Mouse (Mus musculus) myocyte (in vitro differentiated cells): ENCODE results near the gene Cmas. TPM values are rescaled to one million over a fixed set of nuclear protein-coding genes. Genes with fewer than 3 reads are reported as not detected.
A peak's percentile ranks its signal among the peaks of the same experiment; 100 is the strongest.

Experiments
- H3K27me3 ChIP-seq: one replicate; pipeline ENCODE4 v1.6.1; 2011; ENCODE audit not compliant: control insufficient read depth, insufficient read depth, insufficient read length
- H3K36me3 ChIP-seq: one replicate; pipeline ENCODE4 v1.6.1; 2011; ENCODE audit not compliant: control insufficient read depth, insufficient read depth
- H3K4me2 ChIP-seq: one replicate; pipeline ENCODE4 v1.6.1; 2011; ENCODE audit warnings: low read depth, control low read depth
- H3K4me3 ChIP-seq: one replicate; pipeline ENCODE4 v1.5.1; 2011; ENCODE audit warnings: mild to moderate bottlenecking, control low read depth, moderate library complexity
- H3K79me2 ChIP-seq: one replicate; pipeline ENCODE4 v1.6.1; 2011; ENCODE audit not compliant: control insufficient read depth, insufficient read depth
- H3ac ChIP-seq: one replicate; pipeline ENCODE4 v1.6.1; 2011; ENCODE audit not compliant: control insufficient read depth, insufficient read length
- CEBPB ChIP-seq: IDR thresholded peaks from 2 replicates; pipeline ENCODE4 v1.6.1; 2011; ENCODE audit warnings: mild to moderate bottlenecking, moderate library complexity; ENCODE audit not compliant: poor library complexity, insufficient read depth, severe bottlenecking
- E2F4 ChIP-seq: IDR thresholded peaks from one replicate; pipeline ENCODE4 v1.6.1; 2011; ENCODE audit warnings: mild to moderate bottlenecking, control low read depth, moderate library complexity; ENCODE audit not compliant: insufficient read depth
- MAX ChIP-seq: IDR thresholded peaks from one replicate; pipeline ENCODE4 v1.6.1; 2011; ENCODE audit warnings: low read depth, mild to moderate bottlenecking, control low read depth
- MYOD1 ChIP-seq, 3 experiments: IDR thresholded peaks; one replicate each; pipeline ENCODE4 v1.6.1; 2011; ENCODE audit warnings: control low read depth in 2 of 3, low read depth in 2 of 3, mild to moderate bottlenecking in 2 of 3, moderate library complexity in 1 of 3; ENCODE audit not compliant: insufficient read length in 2 of 3, control insufficient read depth in 1 of 3
- MYOG ChIP-seq, 3 experiments: IDR thresholded peaks; one replicate each; pipeline ENCODE4 v1.6.1; 2011; ENCODE audit warnings: control low read depth in 2 of 3, low read depth in 2 of 3, mild to moderate bottlenecking in 2 of 3; ENCODE audit not compliant: insufficient read length in 2 of 3, control insufficient read depth in 1 of 3, insufficient read depth in 1 of 3
- POLR2A ChIP-seq: IDR thresholded peaks from one replicate; pipeline ENCODE4 v1.6.1; 2011; ENCODE audit warnings: low read depth, mild to moderate bottlenecking, control low read depth, moderate library complexity; ENCODE audit not compliant: insufficient read length
- POLR2AphosphoS2 ChIP-seq: IDR thresholded peaks from one replicate; pipeline ENCODE4 v1.6.1; 2011; ENCODE audit warnings: low read depth, control low read depth; ENCODE audit not compliant: insufficient read length
- REST ChIP-seq: IDR thresholded peaks from one replicate; pipeline ENCODE4 v1.6.1; 2011; ENCODE audit warnings: mild to moderate bottlenecking, control low read depth, moderate library complexity; ENCODE audit not compliant: insufficient read depth, insufficient read length
- SRF ChIP-seq: IDR thresholded peaks from one replicate; pipeline ENCODE4 v1.6.1; 2011; ENCODE audit warnings: low read depth; ENCODE audit not compliant: control insufficient read depth, insufficient read length
- TCF12 ChIP-seq: IDR thresholded peaks from one replicate; pipeline ENCODE4 v1.6.1; 2011; ENCODE audit warnings: mild to moderate bottlenecking, control low read depth; ENCODE audit not compliant: poor library complexity, insufficient read depth, severe bottlenecking
- TCF3 ChIP-seq: IDR thresholded peaks from one replicate; pipeline ENCODE4 v1.6.1; 2011; ENCODE audit warnings: low read depth, control low read depth; ENCODE audit not compliant: insufficient read length
- USF1 ChIP-seq: IDR thresholded peaks from one replicate; pipeline ENCODE4 v1.6.1; 2011; ENCODE audit warnings: low read depth, mild to moderate bottlenecking, control low read depth, moderate library complexity
- polyA plus RNA-seq: library from polyadenylated mRNA; unstranded; fragments of >200 nt; fragmentation: generic; extraction: Trizol; gene quantifications from one replicate; pipeline ENCODE4 v1.2.1, GENCODE M21; 2012; ENCODE audit warnings: missing spikeins

Gene Cmas
- polyA plus RNA-seq, 1 experiment, result 27.8 TPM

DNA sequence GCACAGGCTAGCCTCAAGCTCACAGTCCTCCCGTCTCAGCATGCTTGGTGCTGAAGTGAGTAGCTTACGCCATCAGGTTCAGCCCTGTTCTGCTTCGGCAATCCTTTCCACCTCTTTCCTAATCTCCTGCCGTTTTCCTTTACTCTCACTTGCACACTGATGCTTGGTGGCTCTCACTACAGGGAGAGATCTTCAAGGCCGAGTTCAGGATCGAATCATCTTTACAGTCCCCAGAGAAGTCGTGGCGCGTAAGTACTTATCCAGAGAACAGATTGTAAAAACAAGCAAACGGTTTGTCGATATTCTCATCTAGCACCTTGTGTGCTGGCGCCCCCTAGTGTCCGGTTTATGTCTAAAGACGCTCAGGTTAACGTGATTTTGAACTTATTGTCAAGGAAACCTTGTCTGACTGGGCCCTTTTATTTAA, 58.0 kb downstream of the Cmas start:
- Histone ChIP-seq H3K4me2 (peak overlapping the region; percentile 88), H3K4me3 (no peak overlapping the region), H3ac (no peak overlapping the region), H3K27me3 (no peaks in the 10 kb centered on the region), H3K79me2 (no peaks in the 10 kb centered on the region), H3K36me3 (no peaks in the 10 kb centered on the region)
- TF ChIP-seq USF1 (no peak), MYOG (IDR thresholded peaks at IDR 0.05; ENCODE audit: control insufficient read depth in 1 of 3, insufficient read depth in 1 of 3, insufficient read length in 2 of 3, low read depth in 2 of 3) (no peak), POLR2AphosphoS2 (no peak), POLR2A (no peak), MAX (no peak), REST (no peak)

DNA sequence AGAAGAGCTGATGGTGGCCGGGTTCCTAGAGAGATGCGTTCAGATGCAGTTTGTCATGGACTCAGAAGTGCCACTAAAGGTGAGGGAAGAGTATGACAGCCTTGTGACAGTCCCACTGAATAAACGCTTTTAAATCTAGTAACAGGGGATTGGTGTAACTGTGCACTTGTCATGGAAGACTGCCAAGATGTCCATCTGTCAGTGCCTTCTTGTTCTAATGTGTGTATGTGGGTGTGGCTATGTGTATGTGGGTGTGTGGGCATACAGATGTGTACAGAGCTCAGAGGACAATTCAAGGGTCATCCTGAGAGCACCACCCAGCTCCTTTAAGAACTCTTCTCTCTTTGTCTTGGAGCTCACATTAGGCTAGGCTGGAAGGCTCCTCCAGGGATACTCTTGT, 59.0 kb downstream of the Cmas start:
- Histone ChIP-seq H3K27me3 (no peaks in the 10 kb centered on the region), H3K36me3 (no peaks in the 10 kb centered on the region), H3ac (no peak overlapping the region), H3K79me2 (no peaks in the 10 kb centered on the region), H3K4me3 (no peak overlapping the region), H3K4me2 (no peak overlapping the region)
- TF ChIP-seq POLR2A (no peak), CEBPB (no peak), REST (no peak), USF1 (no peak), MYOD1 (IDR thresholded peaks at IDR 0.05; ENCODE audit: control insufficient read depth in 1 of 3, insufficient read length in 2 of 3, low read depth in 2 of 3) (no peak), TCF3 (no peak), MAX (no peak), POLR2AphosphoS2 (no peak), SRF (no peak), E2F4 (no peak), TCF12 (no peak), MYOG (IDR thresholded peaks at IDR 0.05; ENCODE audit: control insufficient read depth in 1 of 3, insufficient read depth in 1 of 3, insufficient read length in 2 of 3, low read depth in 2 of 3) (no peak)

DNA sequence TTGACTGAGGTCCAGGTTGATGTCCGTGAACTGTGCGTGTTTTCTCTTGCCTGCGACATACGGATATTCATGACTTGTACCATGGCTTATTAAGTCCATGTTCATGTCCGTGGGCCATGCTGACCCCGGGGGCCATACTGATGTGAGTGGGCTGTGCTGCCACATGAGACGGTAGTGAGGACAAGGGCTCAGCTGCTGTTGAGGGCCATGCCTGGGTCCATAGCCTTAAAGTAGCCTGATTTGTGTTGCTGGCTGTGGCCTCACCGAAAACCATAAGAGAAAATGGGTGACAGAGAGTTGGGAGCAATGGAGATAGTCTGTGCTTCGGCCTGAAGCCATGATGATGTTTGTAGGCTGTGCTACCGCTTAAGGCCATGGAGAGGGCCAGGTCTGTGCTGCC, 61.8 kb downstream of the Cmas start:
- Histone ChIP-seq H3K27me3 (no peaks in the 10 kb centered on the region), H3ac (no peak overlapping the region), H3K4me2 (no peak overlapping the region), H3K4me3 (no peak overlapping the region), H3K36me3 (no peaks in the 10 kb centered on the region), H3K79me2 (no peaks in the 10 kb centered on the region)
- no peak for TF ChIP-seq POLR2AphosphoS2
- no peak for TF ChIP-seq POLR2A
- TF ChIP-seq SRF, result no peak
- TF ChIP-seq REST, result no peak
- TF ChIP-seq E2F4, result no peak
- TF ChIP-seq TCF3, result no peak
- TF ChIP-seq MYOG (IDR thresholded peaks at IDR 0.05; ENCODE audit: control insufficient read depth in 1 of 3, insufficient read depth in 1 of 3, insufficient read length in 2 of 3, low read depth in 2 of 3), result no peak
- no peak for TF ChIP-seq MAX
- TF ChIP-seq TCF12, result no peak

- Histone ChIP-seq H3K36me3 (no peaks in the 10 kb centered on the region), H3K79me2 (no peaks in the 10 kb centered on the region), H3ac (no peak overlapping the region), H3K4me3 (no peak overlapping the region), H3K27me3 (no peaks in the 10 kb centered on the region), H3K4me2 (no peak overlapping the region)
- TF ChIP-seq MYOG (IDR thresholded peaks at IDR 0.05; ENCODE audit: control insufficient read depth in 1 of 3, insufficient read depth in 1 of 3, insufficient read length in 2 of 3, low read depth in 2 of 3) (no peak), POLR2A (no peak), SRF (no peak), TCF3 (no peak), TCF12 (no peak)
Measured at GRCm38 (mm10) chr6:142823008-142823787, 66.7 kb downstream of the Cmas start.

Other genes with a start within 250 kb of the Cmas start
- 52.1 TPM for gene Ldhb, start 248.7 kb upstream of the Cmas start, polyA plus RNA-seq
- gene Kcnj8, start 185.1 kb upstream of the Cmas start, polyA plus RNA-seq, result 0.02 TPM
- 0.36 TPM for gene Abcc9, start 54.4 kb upstream of the Cmas start, polyA plus RNA-seq
- not detected for gene Sult6b2, start 47.8 kb downstream of the Cmas start, polyA plus RNA-seq
- gene St8sia1, start 207.8 kb downstream of the Cmas start, polyA plus RNA-seq, result 0.02 TPM